Mouse (Mus musculus) E14TG2a.4 (cell line): ENCODE measurements around the gene Syne3.

Source experiments
- CTCF ChIP-seq: conservative IDR thresholded peaks from 2 replicates; pipeline ENCODE4 v1.5.1; 2014; ENCODE audit warnings: low read length
- NANOG ChIP-seq: IDR thresholded peaks from 2 replicates; pipeline ENCODE4 v1.6.1; 2014; ENCODE audit warnings: borderline replicate concordance, low read length, mixed read lengths

DNA sequence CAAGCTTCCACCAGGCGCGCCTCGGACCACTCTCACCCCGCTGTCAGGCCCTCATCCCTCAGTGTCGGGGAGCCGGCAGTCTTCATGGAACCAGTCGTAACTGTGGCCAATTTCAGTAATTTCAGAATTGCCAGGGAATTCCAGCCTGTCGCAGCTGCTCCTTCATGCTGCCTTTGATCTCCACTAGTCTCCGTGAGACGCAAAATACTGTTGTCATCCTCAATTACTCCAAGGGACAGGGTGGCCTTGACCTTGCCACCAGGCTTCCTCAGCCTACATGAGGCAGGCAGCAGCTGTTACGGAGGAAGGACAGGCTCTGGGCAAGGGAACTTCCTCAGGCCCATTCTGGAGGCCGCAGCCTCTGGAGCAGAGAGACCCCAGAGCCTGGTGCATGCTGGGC lies 129.2 kb downstream of the Syne3 start:
- TF ChIP-seq CTCF = no peak
- TF ChIP-seq NANOG = no peak
